Mouse (Mus musculus) leukemia stem cell, adult 10-12 weeks (primary cell): ENCODE results near the gene Plin2. TPM values are rescaled to one million over a fixed set of nuclear protein-coding genes. Genes with fewer than 3 reads are reported as not detected.

Experiments used
- polyA plus RNA-seq: library from polyadenylated mRNA; stranded (reverse); fragments of >175 nt; gene quantifications from 2 replicates; pipeline ENCODE4 v1.2.3, GENCODE M21; 2012; ENCODE audit warnings: low replicate concordance

The Plin2 gene
- 4.0 and 12.3 TPM in 2 replicates for polyA plus RNA-seq

GRCm38 (mm10) chr4:86669780-86670201 lies at the start of gene Plin2:
TSS of gene Plin2 (minus strand) at chr4:86670060.

GRCm38 (mm10) chr4:86611524-86612288 lies 58.2 kb downstream of the Plin2 start, which contains the start of gene Haus6:
TSS of gene Haus6 (minus strand) at chr4:86612055.

Other genes starting within 250 kb of the Plin2 start
- not detected in 2 replicates for gene Saxo1, start 111.7 kb downstream of the Plin2 start, polyA plus RNA-seq
- 53.1 and 86.6 TPM in 2 replicates for gene Rraga, start 94.4 kb downstream of the Plin2 start, polyA plus RNA-seq
- gene Haus6, start 58.0 kb downstream of the Plin2 start, polyA plus RNA-seq, result 26.3 and 33.9 TPM in 2 replicates
- gene Dennd4c, start 78.5 kb upstream of the Plin2 start, polyA plus RNA-seq, result 3.6 and 12.3 TPM in 2 replicates
- 112 and 228 TPM in 2 replicates for gene Rps6, start 187.4 kb upstream of the Plin2 start, polyA plus RNA-seq
- 0.08 and 0.71 TPM in 2 replicates for gene Acer2, start 204.3 kb upstream of the Plin2 start, polyA plus RNA-seq